Mouse (Mus musculus) hindbrain, embryonic 14.5 days (tissue): ENCODE measurements around the gene Sox18. TPM values are rescaled to one million over a fixed set of nuclear protein-coding genes. Genes with fewer than 3 reads are reported as not detected.

Experiments
- ATAC-seq: fragments of 200-750 bp; cut with Nextera tagmentation; 2 replicates; pipeline ENCODE4 v1.8.0; 2017; ENCODE audit warnings: moderate number of reproducible peaks, mild to moderate bottlenecking, moderate TSS enrichment, moderate library complexity; ENCODE audit not compliant: low FRiP score
- DNase-seq: peaks from one replicate; pipeline ENCODE4 v3.0.0-alpha.2; 2015; ENCODE audit warnings: low spot score
- H3K27ac ChIP-seq: fragments of 300-500 bp; sonication (generic); 2 replicates; pipeline ENCODE4 v1.5.1; 2014; ENCODE audit warnings: mild to moderate bottlenecking, moderate library complexity
- H3K27me3 ChIP-seq: fragments of 300-500 bp; sonication (generic); 2 replicates; pipeline ENCODE4 v1.6.1; 2014; ENCODE audit warnings: mild to moderate bottlenecking, low read length, mixed read lengths; ENCODE audit not compliant: control insufficient read depth, insufficient read depth
- H3K36me3 ChIP-seq: fragments of 300-500 bp; sonication (generic); replicated peaks from 2 replicates; pipeline ENCODE4 v1.6.1; 2014; ENCODE audit not compliant: control insufficient read depth, insufficient read depth
- H3K4me1 ChIP-seq: fragments of 300-500 bp; sonication (generic); replicated peaks from 2 replicates; pipeline ENCODE4 v1.6.1; 2014; ENCODE audit warnings: antibody characterized with exemption, low read length, mixed read lengths; ENCODE audit not compliant: control insufficient read depth, insufficient read depth
- H3K4me2 ChIP-seq: fragments of 300-500 bp; sonication (generic); replicated peaks from 2 replicates; pipeline ENCODE4 v1.6.1; 2014; ENCODE audit warnings: mild to moderate bottlenecking, moderate library complexity
- H3K4me3 ChIP-seq: fragments of 300-500 bp; sonication (generic); replicated peaks from 2 replicates; pipeline ENCODE4 v1.5.1; 2014; ENCODE audit warnings: mild to moderate bottlenecking, low read length
- H3K9ac ChIP-seq: fragments of 300-500 bp; sonication (generic); 2 replicates; pipeline ENCODE4 v1.6.1; 2014
- H3K9me3 ChIP-seq: fragments of 300-500 bp; sonication (generic); 2 replicates; pipeline ENCODE4 v1.6.1; 2016; ENCODE audit warnings: low read length; ENCODE audit not compliant: control insufficient read depth
- WGBS: fragments of 180-500 bp; shearing (Covaris S2); extraction: QIAGEN DNeasy Blood & Tissue Kit; methylation state at CpG from one replicate; pipeline ENCODE4 v1.1.7; 2014; 5-methylcytosine and 5-hydroxymethylcytosine counted together
- polyA plus RNA-seq: library from polyadenylated mRNA; unstranded; fragments of >200 nt; fragmentation: Nextera tagmentation; extraction: Ambion mirVana; gene quantifications from 2 replicates; pipeline ENCODE4 v1.2.1, GENCODE M21; 2014

Sox18 gene
- polyA plus RNA-seq, 1 experiment from 2014 or later: 20.9 TPM

GRCm38 (mm10) chr2:181696801-181697420, 25.5 kb upstream of the Sox18 start:
- Histone ChIP-seq H3K9me3 (no peaks in the 10 kb centered on the region), H3K4me3 (no peak overlapping the region), H3K4me1 (peaks cover 10% of the 10 kb centered on the region), H3K4me2 (no peak overlapping the region), H3K27ac (no peak overlapping the region), H3K36me3 (no peaks in the 10 kb centered on the region), H3K27me3 (no peaks in the 10 kb centered on the region), H3K9ac (no peak overlapping the region)
- WGBS: 79% methylated on average over 33 of the region's 33 CpGs
- DNase-seq (no peak), ATAC-seq (no peak)

DNA sequence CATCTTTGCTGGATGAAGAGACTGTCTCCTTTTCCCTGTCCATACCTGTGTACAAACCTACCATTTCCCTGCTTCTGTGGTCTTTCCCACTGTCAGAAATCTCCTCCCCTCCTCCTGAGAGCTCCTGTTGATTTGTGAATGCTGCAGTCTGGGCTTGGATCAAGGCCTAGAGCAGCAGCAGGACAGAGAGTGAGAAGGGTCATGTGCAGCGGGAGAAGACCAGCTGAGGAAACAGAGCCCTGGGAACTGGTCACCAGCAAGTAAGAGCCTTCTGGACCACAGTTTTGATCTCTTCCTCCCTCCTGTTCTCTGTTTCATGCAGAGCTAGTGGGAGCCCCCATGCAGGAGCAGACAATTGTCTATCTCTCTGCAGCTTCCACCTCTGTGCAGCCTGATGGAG, 24.3 kb upstream of the Sox18 start:
- Histone ChIP-seq H3K4me1 (peaks cover 10% of the 10 kb centered on the region), H3K27me3 (no peaks in the 10 kb centered on the region), H3K4me2 (no peak overlapping the region), H3K9ac (no peak overlapping the region), H3K4me3 (no peak overlapping the region), H3K9me3 (no peaks in the 10 kb centered on the region), H3K36me3 (no peaks in the 10 kb centered on the region), H3K27ac (no peak overlapping the region)
- 64% methylated on average over 1 of the region's 1 CpGs for WGBS
- ATAC-seq (no peak), DNase-seq (no peak)

DNA sequence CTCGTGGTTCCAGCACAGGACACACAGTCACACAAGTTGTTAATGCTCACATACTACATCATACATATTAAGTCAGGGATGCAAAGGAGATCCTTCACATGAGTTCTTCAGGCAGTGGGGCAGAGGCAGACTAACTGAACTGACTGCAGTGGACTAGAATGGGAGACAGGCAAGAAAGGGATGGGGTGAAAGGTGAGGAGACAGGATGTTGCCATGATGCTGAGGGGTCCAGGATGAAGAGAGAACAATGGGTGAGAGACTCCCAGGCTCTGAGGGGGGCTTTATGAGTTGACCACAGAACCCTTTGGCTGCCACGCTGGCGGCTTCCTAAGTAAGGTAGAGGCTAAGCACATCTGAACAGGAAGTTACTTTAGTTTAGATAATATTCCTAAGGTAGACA, 23.1 kb upstream of the Sox18 start:
- WGBS: 84% methylated on average over 3 of the region's 3 CpGs
- H3K9ac ChIP-seq: no peak overlapping the region
- no peak for DNase-seq
- H3K4me1 ChIP-seq: peaks cover 10% of the 10 kb centered on the region
- H3K27ac ChIP-seq: no peak overlapping the region
- no peak overlapping the region for H3K4me3 ChIP-seq
- H3K27me3 ChIP-seq: no peaks in the 10 kb centered on the region
- H3K36me3 ChIP-seq: 0 out of 2 replicates have a peak, but pooled peaks cover 1% of the 10 kb centered on the region
- ATAC-seq: no peak
- peak overlapping the region; percentile 87 for H3K4me2 ChIP-seq
- no peaks in the 10 kb centered on the region for H3K9me3 ChIP-seq

DNA sequence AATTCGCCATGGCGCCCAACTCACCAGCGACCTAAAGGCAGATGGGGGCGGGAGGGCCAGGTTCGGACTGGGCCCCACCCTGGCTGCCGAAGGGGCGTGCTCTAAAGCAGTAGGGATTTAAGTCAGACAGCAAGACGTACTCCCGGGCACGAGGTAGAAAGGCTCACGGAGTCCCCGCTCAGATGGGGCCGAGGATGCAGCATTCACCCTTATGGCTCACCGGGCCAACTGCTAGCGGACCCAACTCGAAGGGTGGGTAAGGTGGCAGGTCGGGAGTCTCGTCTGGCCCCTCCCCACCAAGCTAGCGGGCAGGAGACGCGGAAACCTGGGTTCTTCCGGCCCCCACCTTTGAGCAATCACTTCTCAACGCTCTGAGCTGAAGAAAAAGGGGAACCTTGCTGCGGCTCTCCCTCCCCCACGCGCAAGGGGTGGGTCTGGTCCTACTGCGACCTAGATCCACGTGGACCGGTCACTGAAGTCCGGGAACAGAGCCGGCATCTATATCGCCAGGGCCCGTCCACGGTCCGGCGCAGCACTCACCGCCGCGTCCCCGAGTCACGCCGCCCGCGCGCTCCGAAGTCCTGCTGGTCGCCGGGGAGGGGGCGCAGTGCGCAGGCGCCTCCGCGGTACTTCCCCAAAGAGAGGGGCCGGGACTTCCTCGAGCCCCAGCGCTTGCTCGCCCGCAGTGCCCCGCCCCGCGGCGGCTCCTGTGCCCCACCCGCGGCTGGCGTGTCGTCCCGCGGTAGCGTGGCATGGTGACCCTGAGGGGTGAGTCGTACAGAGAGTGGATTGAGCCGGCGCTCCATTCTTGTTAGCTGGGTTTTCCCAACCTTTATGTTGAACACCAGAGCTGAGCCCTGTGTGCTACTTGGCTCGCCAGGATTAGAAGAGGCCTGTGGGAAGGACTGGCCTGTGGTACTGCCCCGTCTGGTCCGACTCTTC, 22.2 kb upstream of the Sox18 start, which contains the start of gene Rgs19:
Gene Rgs19, minus strand, starts transcription at position 639 of the 942 bp plus-strand sequence.
- H3K4me3 ChIP-seq: peak within 1 kb of the TSS; percentile 70
- ATAC-seq: peak; percentile 80

GRCm38 (mm10) chr2:181692304-181692703, 20.9 kb upstream of the Sox18 start:
- Histone ChIP-seq H3K4me2 (peak overlapping the region; percentile 87), H3K9ac (peak overlapping the region; percentile 81; the same call in 1 of the 2 replicates), H3K4me3 (no peak overlapping the region), H3K27ac (no peak overlapping the region), H3K4me1 (peaks cover 10% of the 10 kb centered on the region), H3K9me3 (no peaks in the 10 kb centered on the region), H3K36me3 (peaks cover 24% of the 10 kb centered on the region), H3K27me3 (no peaks in the 10 kb centered on the region)
- ATAC-seq: no peak
- no peak for DNase-seq
- 94% methylated on average over 3 of the region's 3 CpGs for WGBS

More for the DNA sequence above, 22.2 kb upstream of the Sox18 start, which contains the start of gene Rgs19:
- Histone ChIP-seq H3K36me3 (peaks cover 11% of the 10 kb centered on the region), H3K4me1 (peaks cover 10% of the 10 kb centered on the region), H3K4me2 (peak within 1 kb of the TSS; percentile 87), H3K9ac (peak within 1 kb of the TSS; percentile 81), H3K27me3 (no peaks in the 10 kb centered on the region), H3K27ac (peak within 1 kb of the TSS; percentile 69), H3K9me3 (no peaks in the 10 kb centered on the region)
- WGBS: under 1% methylated on average over 75 of the region's 75 CpGs
- DNase-seq: peak; percentile 63

DNA sequence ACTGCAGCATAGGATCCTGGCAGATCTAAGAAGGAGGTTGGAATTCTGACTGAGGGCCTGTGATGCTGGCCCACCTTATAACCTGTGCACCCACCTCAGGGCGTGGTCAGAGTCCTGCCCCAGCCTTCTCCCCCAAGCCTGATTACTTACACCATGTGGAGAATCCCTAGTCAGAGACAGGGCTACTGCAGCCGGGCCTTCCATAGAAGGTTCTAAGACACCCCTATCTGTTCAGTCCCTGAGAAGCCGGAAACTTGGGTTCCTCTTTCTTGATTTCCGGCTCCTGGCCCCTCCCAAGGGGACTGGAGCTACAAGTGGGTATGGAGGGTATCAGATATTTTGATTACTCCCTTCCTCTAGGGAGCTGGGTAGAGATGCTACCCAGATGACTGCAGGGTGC, 20.1 kb upstream of the Sox18 start:
- H3K27me3 ChIP-seq: no peaks in the 10 kb centered on the region
- no peak overlapping the region for H3K27ac ChIP-seq
- no peak overlapping the region for H3K4me2 ChIP-seq
- no peaks in the 10 kb centered on the region for H3K9me3 ChIP-seq
- ATAC-seq (no peak), DNase-seq (no peak)
- peaks cover 31% of the 10 kb centered on the region for H3K36me3 ChIP-seq
- 91% methylated on average over 4 of the region's 4 CpGs for WGBS
- H3K9ac ChIP-seq: no peak overlapping the region
- H3K4me3 ChIP-seq: no peak overlapping the region
- H3K4me1 ChIP-seq: peaks cover 10% of the 10 kb centered on the region

GRCm38 (mm10) chr2:181691083-181691482, 19.6 kb upstream of the Sox18 start:
- WGBS: 87% methylated on average over 6 of the region's 6 CpGs
- Histone ChIP-seq H3K9ac (no peak overlapping the region), H3K4me1 (peaks cover 10% of the 10 kb centered on the region), H3K27ac (no peak overlapping the region), H3K9me3 (no peaks in the 10 kb centered on the region), H3K4me2 (no peak overlapping the region), H3K36me3 (peaks cover 36% of the 10 kb centered on the region), H3K27me3 (no peaks in the 10 kb centered on the region), H3K4me3 (no peak overlapping the region)
- ATAC-seq: no peak
- no peak for DNase-seq

- Histone ChIP-seq H3K4me3 (no peak overlapping the region), H3K4me2 (no peak overlapping the region), H3K36me3 (peaks cover 51% of the 10 kb centered on the region), H3K9ac (no peak overlapping the region), H3K9me3 (no peaks in the 10 kb centered on the region), H3K27me3 (no peaks in the 10 kb centered on the region), H3K4me1 (peaks cover 10% of the 10 kb centered on the region), H3K27ac (no peak overlapping the region)
- 90% methylated on average over 10 of the region's 10 CpGs for WGBS
- ATAC-seq (no peak), DNase-seq (no peak)
Measured at GRCm38 (mm10) chr2:181689466-181690160, 18.2 kb upstream of the Sox18 start.

DNA sequence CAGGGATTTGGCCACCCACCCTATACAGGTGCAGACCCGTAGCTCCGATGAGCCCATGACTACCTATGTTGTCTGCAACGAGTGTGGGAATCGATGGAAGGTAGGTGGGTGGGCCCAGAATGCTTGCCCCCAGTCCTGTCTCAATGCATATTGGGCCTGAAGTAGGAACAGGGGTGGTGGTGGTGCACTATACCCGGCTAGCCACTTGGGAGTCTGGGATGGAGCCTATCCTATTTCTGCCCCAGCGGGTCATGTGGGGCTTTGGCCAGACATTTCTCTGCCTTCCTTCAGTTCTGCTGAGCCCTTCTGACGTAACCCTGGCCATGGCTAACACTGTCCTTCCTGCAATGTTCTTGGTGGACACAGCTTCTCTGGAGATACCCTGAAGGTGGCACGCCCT, 16.1 kb upstream of the Sox18 start:
- H3K27me3 ChIP-seq: no peaks in the 10 kb centered on the region
- no peak for DNase-seq
- no peak for ATAC-seq
- peaks cover 3% of the 10 kb centered on the region for H3K4me1 ChIP-seq
- H3K4me3 ChIP-seq: no peak overlapping the region
- H3K9me3 ChIP-seq: no peaks in the 10 kb centered on the region
- H3K9ac ChIP-seq: no peak overlapping the region
- peaks cover 52% of the 10 kb centered on the region for H3K36me3 ChIP-seq
- no peak overlapping the region for H3K27ac ChIP-seq
- 92% methylated on average over 8 of the region's 8 CpGs for WGBS
- no peak overlapping the region for H3K4me2 ChIP-seq
